Mouse (Mus musculus): ENCODE results near the gene Dnah17. TPM values are rescaled to one million over a fixed set of nuclear protein-coding genes. Genes with fewer than 3 reads are reported as not detected.

Dnah17 gene
- polyA plus RNA-seq, 1 experiment from 2014 or later: 0.11 TPM

GRCm38 (mm10) chr11:118008144-118008805, 122.2 kb downstream of the Dnah17 start:
- no peak for DNase-seq
- H3K9ac ChIP-seq (replicated peaks): no peak overlapping the region
- no peak for ATAC-seq
- H3K27ac ChIP-seq (ENCODE audit: low read depth): no peak overlapping the region
- no peak overlapping the region for H3K4me3 ChIP-seq (ENCODE audit: low read depth, low read length)
- no peaks in the 10 kb centered on the region for H3K9me3 ChIP-seq (ENCODE audit: low read length)
- H3K4me2 ChIP-seq (ENCODE audit: low read depth, low read length): no peak overlapping the region
- 65% methylated on average over 5 of the region's 5 CpGs for whole genome bisulfite sequencing (ENCODE audit: insufficient replicate concordance)
- TF ChIP-seq EP300 (IDR thresholded peaks at IDR 0.05; ENCODE audit: low read depth) (no peak), CTCF (IDR thresholded peaks at IDR 0.05; ENCODE audit: low read depth) (no peak)
- peaks cover 9% of the 10 kb centered on the region for H3K4me1 ChIP-seq (ENCODE audit: insufficient read depth)
- peaks cover 47% of the 10 kb centered on the region for H3K36me3 ChIP-seq (replicated peaks; ENCODE audit: insufficient read depth, low read length)
- H3K27me3 ChIP-seq (ENCODE audit: insufficient read depth, low read length): no peaks in the 10 kb centered on the region

- TF ChIP-seq EP300 (IDR thresholded peaks at IDR 0.05; ENCODE audit: low read depth): no peak
- TF ChIP-seq CTCF (IDR thresholded peaks at IDR 0.05; ENCODE audit: low read depth): no peak
- Histone ChIP-seq H3K4me1 (ENCODE audit: insufficient read depth) (peaks cover 9% of the 10 kb centered on the region), H3K27ac (ENCODE audit: low read depth) (no peak overlapping the region), H3K27me3 (ENCODE audit: insufficient read depth, low read length) (no peaks in the 10 kb centered on the region), H3K4me2 (ENCODE audit: low read depth, low read length) (no peak overlapping the region), H3K9ac (replicated peaks) (no peak overlapping the region), H3K36me3 (replicated peaks; ENCODE audit: insufficient read depth, low read length) (peaks cover 52% of the 10 kb centered on the region), H3K4me3 (ENCODE audit: low read depth, low read length) (no peak overlapping the region), H3K9me3 (ENCODE audit: low read length) (no peaks in the 10 kb centered on the region)
- DNase-seq (peak; percentile 51), ATAC-seq (peak; percentile 65)
- 59% methylated on average over 8 of the region's 8 CpGs for WGBS (ENCODE audit: insufficient replicate concordance)
Observed at GRCm38 (mm10) chr11:118007460-118008143, 122.8 kb downstream of the Dnah17 start.

- TF ChIP-seq CTCF (IDR thresholded peaks at IDR 0.05; ENCODE audit: low read depth) (no peak), EP300 (IDR thresholded peaks at IDR 0.05; ENCODE audit: low read depth) (no peak)
Observed at GRCm38 (mm10) chr11:118004217-118004616, 126.2 kb downstream of the Dnah17 start.

GRCm38 (mm10) chr11:118003718-118004117, 126.7 kb downstream of the Dnah17 start:
- ATAC-seq: no peak
- no peak for DNase-seq
- no peak overlapping the region for H3K4me2 ChIP-seq (ENCODE audit: low read depth, low read length)
- TF ChIP-seq CTCF (IDR thresholded peaks at IDR 0.05; ENCODE audit: low read depth) (no peak), EP300 (IDR thresholded peaks at IDR 0.05; ENCODE audit: low read depth) (no peak)
- H3K27me3 ChIP-seq (ENCODE audit: insufficient read depth, low read length): no peaks in the 10 kb centered on the region
- peaks cover 65% of the 10 kb centered on the region for H3K36me3 ChIP-seq (replicated peaks; ENCODE audit: insufficient read depth, low read length)
- no peak overlapping the region for H3K4me3 ChIP-seq (ENCODE audit: low read depth, low read length)
- 73% methylated on average over 5 of the region's 5 CpGs for WGBS (ENCODE audit: insufficient replicate concordance)
- H3K9ac ChIP-seq (replicated peaks): no peak overlapping the region
- no peak overlapping the region for H3K27ac ChIP-seq (ENCODE audit: low read depth)
- no peaks in the 10 kb centered on the region for H3K9me3 ChIP-seq (ENCODE audit: low read length)
- peaks cover 28% of the 10 kb centered on the region for H3K4me1 ChIP-seq (ENCODE audit: insufficient read depth)

More at GRCm38 (mm10) chr11:118004217-118004616, 126.2 kb downstream of the Dnah17 start:
- no peak overlapping the region for H3K4me2 ChIP-seq (ENCODE audit: low read depth, low read length)
- no peaks in the 10 kb centered on the region for H3K9me3 ChIP-seq (ENCODE audit: low read length)
- no peak overlapping the region for H3K9ac ChIP-seq (replicated peaks)
- ATAC-seq (no peak), DNase-seq (no peak)
- H3K4me3 ChIP-seq (ENCODE audit: low read depth, low read length): no peak overlapping the region
- 83% methylated on average over 5 of the region's 5 CpGs for WGBS (ENCODE audit: insufficient replicate concordance)
- H3K27me3 ChIP-seq (ENCODE audit: insufficient read depth, low read length): no peaks in the 10 kb centered on the region
- H3K36me3 ChIP-seq (replicated peaks; ENCODE audit: insufficient read depth, low read length): peaks cover 66% of the 10 kb centered on the region
- H3K27ac ChIP-seq (ENCODE audit: low read depth): no peak overlapping the region
- peaks cover 28% of the 10 kb centered on the region for H3K4me1 ChIP-seq (ENCODE audit: insufficient read depth)

DNA sequence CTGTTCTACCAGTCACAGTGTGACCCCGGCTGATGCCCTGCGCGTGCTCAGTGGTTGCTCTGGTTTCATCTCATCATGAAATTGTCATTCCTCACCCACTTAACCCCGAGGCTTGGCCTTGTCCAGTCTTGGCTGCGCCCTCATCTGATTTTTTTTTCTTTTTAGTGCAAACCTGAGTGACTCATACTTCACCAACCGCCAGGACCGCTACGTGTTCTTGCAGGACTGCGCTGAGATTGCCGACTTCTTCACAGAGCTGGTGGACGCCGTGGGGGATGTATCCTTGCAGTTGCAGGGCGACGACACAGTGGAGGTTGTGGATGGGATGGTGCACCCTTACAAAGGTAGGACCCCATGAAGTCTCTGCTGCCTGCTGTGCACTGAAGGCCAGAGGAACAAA, 127.3 kb downstream of the Dnah17 start:
- WGBS (ENCODE audit: insufficient replicate concordance): 91% methylated on average over 14 of the region's 14 CpGs
- DNase-seq: no peak
- TF ChIP-seq CTCF (IDR thresholded peaks at IDR 0.05; ENCODE audit: low read depth) (no peak), EP300 (IDR thresholded peaks at IDR 0.05; ENCODE audit: low read depth) (no peak)
- no peak overlapping the region for H3K4me2 ChIP-seq (ENCODE audit: low read depth, low read length)
- peaks cover 28% of the 10 kb centered on the region for H3K4me1 ChIP-seq (ENCODE audit: insufficient read depth)
- no peak overlapping the region for H3K27ac ChIP-seq (ENCODE audit: low read depth)
- H3K9me3 ChIP-seq (ENCODE audit: low read length): no peaks in the 10 kb centered on the region
- no peak overlapping the region for H3K9ac ChIP-seq (replicated peaks)
- no peak overlapping the region for H3K4me3 ChIP-seq (ENCODE audit: low read depth, low read length)
- H3K27me3 ChIP-seq (ENCODE audit: insufficient read depth, low read length): no peaks in the 10 kb centered on the region
- no peak for ATAC-seq
- H3K36me3 ChIP-seq (replicated peaks; ENCODE audit: insufficient read depth, low read length): peaks cover 65% of the 10 kb centered on the region

GRCm38 (mm10) chr11:118000565-118001215, 129.7 kb downstream of the Dnah17 start:
- Histone ChIP-seq H3K9ac (replicated peaks) (no peak overlapping the region), H3K4me1 (ENCODE audit: insufficient read depth) (peaks cover 18% of the 10 kb centered on the region), H3K36me3 (replicated peaks; ENCODE audit: insufficient read depth, low read length) (peaks cover 54% of the 10 kb centered on the region), H3K9me3 (ENCODE audit: low read length) (no peaks in the 10 kb centered on the region), H3K27me3 (ENCODE audit: insufficient read depth, low read length) (no peaks in the 10 kb centered on the region), H3K4me3 (ENCODE audit: low read depth, low read length) (no peak overlapping the region), H3K4me2 (ENCODE audit: low read depth, low read length) (peak overlapping the region; percentile 44), H3K27ac (ENCODE audit: low read depth) (peak overlapping the region; percentile 91)
- DNase-seq (peak; percentile 75), ATAC-seq (peak; percentile 85)
- 72% methylated on average over 7 of the region's 7 CpGs for WGBS (ENCODE audit: insufficient replicate concordance)
- TF ChIP-seq CTCF (IDR thresholded peaks at IDR 0.05; ENCODE audit: low read depth) (no peak), EP300 (IDR thresholded peaks at IDR 0.05; ENCODE audit: low read depth) (peak; percentile 62; the same call in 1 of the 2 replicates)

Data from liver, postnatal 0 days (tissue).